Mouse (Mus musculus) myocyte (in vitro differentiated cells): Measurements from ENCODE around the gene Stip1.

ENCODE experiments used
- E2F4 ChIP-seq: IDR thresholded peaks from one replicate; pipeline ENCODE4 v1.6.1; 2011; ENCODE audit warnings: mild to moderate bottlenecking, control low read depth, moderate library complexity; ENCODE audit not compliant: insufficient read depth
- MAX ChIP-seq: IDR thresholded peaks from one replicate; pipeline ENCODE4 v1.6.1; 2011; ENCODE audit warnings: low read depth, mild to moderate bottlenecking, control low read depth
- POLR2A ChIP-seq: IDR thresholded peaks from one replicate; pipeline ENCODE4 v1.6.1; 2011; ENCODE audit warnings: low read depth, mild to moderate bottlenecking, control low read depth, moderate library complexity; ENCODE audit not compliant: insufficient read length
- POLR2AphosphoS2 ChIP-seq: IDR thresholded peaks from one replicate; pipeline ENCODE4 v1.6.1; 2011; ENCODE audit warnings: low read depth, control low read depth; ENCODE audit not compliant: insufficient read length
- TCF12 ChIP-seq: IDR thresholded peaks from one replicate; pipeline ENCODE4 v1.6.1; 2011; ENCODE audit warnings: mild to moderate bottlenecking, control low read depth; ENCODE audit not compliant: poor library complexity, insufficient read depth, severe bottlenecking
- USF1 ChIP-seq: IDR thresholded peaks from one replicate; pipeline ENCODE4 v1.6.1; 2011; ENCODE audit warnings: low read depth, mild to moderate bottlenecking, control low read depth, moderate library complexity

- TF ChIP-seq POLR2A, result no peak
- no peak for TF ChIP-seq POLR2AphosphoS2
- TF ChIP-seq TCF12, result no peak
- TF ChIP-seq MAX, result no peak
- TF ChIP-seq E2F4, result no peak
- TF ChIP-seq USF1, result no peak
Observed at GRCm38 (mm10) chr19:7078271-7078670, 38.5 kb upstream of the Stip1 start.
